Mouse (Mus musculus): ENCODE data around the gene Kazn. TPM values are rescaled to one million over a fixed set of nuclear protein-coding genes. Genes with fewer than 3 reads are reported as not detected.

Gene Kazn
- polyA plus RNA-seq, 1 experiment from 2014 or later = 14.1 TPM

- DNase-seq (no peak), ATAC-seq (ENCODE audit: insufficient read depth) (no peak)
- Histone ChIP-seq H3K4me2 (no peak overlapping the region), H3K4me3 (ENCODE audit: low read depth, low read length) (no peak overlapping the region), H3K9ac (no peak overlapping the region), H3K27ac (ENCODE audit: low read depth) (no peak overlapping the region), H3K36me3 (ENCODE audit: insufficient read depth) (no peaks in the 10 kb centered on the region), H3K27me3 (ENCODE audit: insufficient read depth, low read length) (no peaks in the 10 kb centered on the region), H3K4me1 (ENCODE audit: insufficient read depth) (peaks cover 20% of the 10 kb centered on the region), H3K9me3 (ENCODE audit: low read depth, low read length) (no peaks in the 10 kb centered on the region)
- WGBS = 52% methylated on average over 13 of the region's 13 CpGs
- TF ChIP-seq CTCF (IDR thresholded peaks at IDR 0.05; ENCODE audit: low read depth) = no peak
These were observed 165.0 kb downstream of the Kazn start for GRCm38 (mm10) chr4:142074060-142074732.

GRCm38 (mm10) chr4:142071243-142071991 is 167.8 kb downstream of the Kazn start:
- H3K9me3 ChIP-seq (ENCODE audit: low read depth, low read length) = no peaks in the 10 kb centered on the region
- ATAC-seq (ENCODE audit: insufficient read depth) = no peak
- peaks cover 13% of the 10 kb centered on the region for H3K4me1 ChIP-seq (ENCODE audit: insufficient read depth)
- no peak overlapping the region for H3K9ac ChIP-seq
- WGBS = 20% methylated on average over 18 of the region's 18 CpGs
- DNase-seq = peak; percentile 26
- no peak overlapping the region for H3K4me2 ChIP-seq
- no peak for TF ChIP-seq CTCF (IDR thresholded peaks at IDR 0.05; ENCODE audit: low read depth)
- no peaks in the 10 kb centered on the region for H3K36me3 ChIP-seq (ENCODE audit: insufficient read depth)
- H3K27ac ChIP-seq (ENCODE audit: low read depth) = no peak overlapping the region
- no peak overlapping the region for H3K4me3 ChIP-seq (ENCODE audit: low read depth, low read length)
- H3K27me3 ChIP-seq (ENCODE audit: insufficient read depth, low read length) = no peaks in the 10 kb centered on the region

- Histone ChIP-seq H3K27me3 (ENCODE audit: insufficient read depth, low read length) (no peaks in the 10 kb centered on the region), H3K9ac (no peak overlapping the region), H3K27ac (ENCODE audit: low read depth) (no peak overlapping the region), H3K4me3 (ENCODE audit: low read depth, low read length) (no peak overlapping the region), H3K4me2 (no peak overlapping the region), H3K36me3 (ENCODE audit: insufficient read depth) (no peaks in the 10 kb centered on the region), H3K4me1 (ENCODE audit: insufficient read depth) (peaks cover 19% of the 10 kb centered on the region), H3K9me3 (ENCODE audit: low read depth, low read length) (no peaks in the 10 kb centered on the region)
- ATAC-seq (ENCODE audit: insufficient read depth) (no peak), DNase-seq (peak; percentile 38)
- WGBS = 19% methylated on average over 8 of the region's 8 CpGs
- no peak for TF ChIP-seq CTCF (IDR thresholded peaks at IDR 0.05; ENCODE audit: low read depth)
These were observed 168.4 kb downstream of the Kazn start for GRCm38 (mm10) chr4:142070840-142071239.

GRCm38 (mm10) chr4:142068899-142069812 is 170.0 kb downstream of the Kazn start:
- H3K9ac ChIP-seq = no peak overlapping the region
- no peaks in the 10 kb centered on the region for H3K27me3 ChIP-seq (ENCODE audit: insufficient read depth, low read length)
- peaks cover 23% of the 10 kb centered on the region for H3K4me1 ChIP-seq (ENCODE audit: insufficient read depth)
- DNase-seq (no peak), ATAC-seq (ENCODE audit: insufficient read depth) (no peak)
- 38% methylated on average over 18 of the region's 18 CpGs for WGBS
- no peaks in the 10 kb centered on the region for H3K36me3 ChIP-seq (ENCODE audit: insufficient read depth)
- H3K4me3 ChIP-seq (ENCODE audit: low read depth, low read length) = no peak overlapping the region
- H3K4me2 ChIP-seq = no peak overlapping the region
- no peaks in the 10 kb centered on the region for H3K9me3 ChIP-seq (ENCODE audit: low read depth, low read length)
- no peak overlapping the region for H3K27ac ChIP-seq (ENCODE audit: low read depth)
- TF ChIP-seq CTCF (IDR thresholded peaks at IDR 0.05; ENCODE audit: low read depth) = no peak

- DNase-seq = no peak
- Histone ChIP-seq H3K4me2 (no peak overlapping the region), H3K36me3 (ENCODE audit: insufficient read depth) (no peaks in the 10 kb centered on the region), H3K9ac (no peak overlapping the region), H3K4me1 (ENCODE audit: insufficient read depth) (peaks cover 13% of the 10 kb centered on the region), H3K4me3 (ENCODE audit: low read depth, low read length) (no peak overlapping the region), H3K9me3 (ENCODE audit: low read depth, low read length) (no peaks in the 10 kb centered on the region), H3K27ac (ENCODE audit: low read depth) (peak overlapping the region; percentile 74; the same call in 1 of the 2 replicates), H3K27me3 (ENCODE audit: insufficient read depth, low read length) (no peaks in the 10 kb centered on the region)
- 39% methylated on average over 4 of the region's 4 CpGs for WGBS
- ATAC-seq (ENCODE audit: insufficient read depth) = no peak
- TF ChIP-seq CTCF (IDR thresholded peaks at IDR 0.05; ENCODE audit: low read depth) = no peak
These were observed 172.6 kb downstream of the Kazn start for GRCm38 (mm10) chr4:142066576-142066975.

- Histone ChIP-seq H3K27ac (ENCODE audit: low read depth) (peak overlapping the region; percentile 74), H3K9me3 (ENCODE audit: low read depth, low read length) (no peaks in the 10 kb centered on the region), H3K9ac (no peak overlapping the region), H3K36me3 (ENCODE audit: insufficient read depth) (no peaks in the 10 kb centered on the region), H3K4me1 (ENCODE audit: insufficient read depth) (peaks cover 11% of the 10 kb centered on the region; the same call in 1 of the 2 replicates), H3K4me2 (no peak overlapping the region), H3K27me3 (ENCODE audit: insufficient read depth, low read length) (no peaks in the 10 kb centered on the region), H3K4me3 (ENCODE audit: low read depth, low read length) (no peak overlapping the region)
- DNase-seq (peak; percentile 87), ATAC-seq (ENCODE audit: insufficient read depth) (peak; percentile 83)
- 35% methylated on average over 6 of the region's 6 CpGs for WGBS
- TF ChIP-seq CTCF (IDR thresholded peaks at IDR 0.05; ENCODE audit: low read depth) = no peak
These were observed 173.4 kb downstream of the Kazn start for GRCm38 (mm10) chr4:142065835-142066234.
